Mouse (Mus musculus): ENCODE measurements around the gene Rapgefl1.

Rapgefl1 gene

GRCm38 (mm10) chr11:98863028-98863750, 26.6 kb downstream of the Rapgefl1 start, which contains the start of gene Wipf2:
Wipf2 (plus strand) TSS chr11:98863638.
- peak; percentile 97 for DNase-seq

GRCm38 (mm10) chr11:98863751-98864429, 27.3 kb downstream of the Rapgefl1 start:
- peak; percentile 54 for DNase-seq

GRCm38 (mm10) chr11:98867293-98867692, 30.7 kb downstream of the Rapgefl1 start:
- no peak for DNase-seq

- DNase-seq: no peak
These were observed 33.3 kb downstream of the Rapgefl1 start for GRCm38 (mm10) chr11:98869906-98870305.

GRCm38 (mm10) chr11:98870791-98871190, 34.2 kb downstream of the Rapgefl1 start:
- DNase-seq: no peak

- DNase-seq: no peak
These were observed 34.8 kb downstream of the Rapgefl1 start for GRCm38 (mm10) chr11:98871416-98871815.

GRCm38 (mm10) chr11:98872040-98872439, 35.5 kb downstream of the Rapgefl1 start:
- peak; percentile 33 for DNase-seq

- DNase-seq: no peak
These were observed 37.3 kb downstream of the Rapgefl1 start for GRCm38 (mm10) chr11:98873900-98874299.

- no peak for DNase-seq
These were observed 40.4 kb downstream of the Rapgefl1 start for GRCm38 (mm10) chr11:98877001-98877400.

GRCm38 (mm10) chr11:98887703-98888102, 51.1 kb downstream of the Rapgefl1 start:
- no peak for DNase-seq

GRCm38 (mm10) chr11:98889077-98889476, 52.5 kb downstream of the Rapgefl1 start:
- DNase-seq: no peak

- DNase-seq: no peak
These were observed 53.4 kb downstream of the Rapgefl1 start for GRCm38 (mm10) chr11:98889977-98890376.

GRCm38 (mm10) chr11:98892426-98892825, 55.8 kb downstream of the Rapgefl1 start:
- no peak for DNase-seq

GRCm38 (mm10) chr11:98900529-98901125, 64.0 kb downstream of the Rapgefl1 start:
- DNase-seq: no peak

GRCm38 (mm10) chr11:98902621-98903245, 66.1 kb downstream of the Rapgefl1 start:
- DNase-seq: no peak

All from right cerebral cortex, postnatal 14 days (tissue).